Mouse (Mus musculus): ENCODE results near the gene Cby1.
"Not testable (repeated sequence)": the region's sequence is repeated elsewhere in the genome, so short reads cannot be mapped to it uniquely, and the experiment has no call there.

The Cby1 gene

DNA sequence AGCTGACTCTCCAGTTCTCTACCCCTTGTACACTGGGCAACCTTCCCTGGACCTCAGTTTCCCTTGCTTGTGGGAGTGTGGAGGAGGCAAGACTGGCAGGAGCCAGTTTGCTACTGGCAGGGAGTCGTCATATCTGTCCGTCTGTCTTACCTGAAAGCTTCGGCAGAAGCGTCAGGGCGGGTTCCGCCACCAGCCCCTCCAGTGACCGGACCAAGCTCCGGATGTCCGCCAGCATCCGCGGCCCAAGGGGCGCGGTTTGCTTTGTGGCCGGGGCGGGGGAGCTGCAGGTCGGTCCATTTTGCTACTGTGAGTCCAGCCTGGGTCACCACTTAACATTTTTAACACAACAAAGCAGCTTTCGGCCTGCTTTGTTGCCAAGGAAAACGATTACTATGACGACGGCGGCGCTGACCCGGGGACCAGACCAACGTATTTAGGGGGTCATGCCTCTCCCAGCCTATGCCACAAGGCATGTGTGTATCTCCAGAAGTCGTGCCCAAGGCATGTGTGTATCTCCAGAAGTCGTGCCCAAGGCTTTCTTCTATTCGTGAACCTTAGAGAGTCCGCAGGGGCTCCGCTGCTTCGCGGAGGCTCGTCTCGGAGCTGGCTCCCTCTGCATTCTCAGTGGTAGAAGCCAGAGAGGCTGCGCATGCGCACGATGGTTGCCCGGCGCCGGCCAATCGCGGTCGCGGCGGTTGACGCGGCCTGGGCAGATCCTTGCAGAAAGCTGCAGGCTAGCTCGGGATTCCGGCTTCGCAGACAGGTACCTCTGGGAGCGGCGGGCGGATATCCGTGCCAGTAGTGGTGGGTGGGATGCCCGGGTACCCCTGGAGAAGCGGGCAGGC is at the start of gene Cby1, which contains the start of gene Fam227a:
Gene Cby1 (plus strand): TSS at position 669 of the 845 bp plus-strand sequence.
Gene Fam227a (minus strand): TSS at position 426 of the 845 bp plus-strand sequence.
- peak; percentile 86 to 90 for DNase-seq

DNA sequence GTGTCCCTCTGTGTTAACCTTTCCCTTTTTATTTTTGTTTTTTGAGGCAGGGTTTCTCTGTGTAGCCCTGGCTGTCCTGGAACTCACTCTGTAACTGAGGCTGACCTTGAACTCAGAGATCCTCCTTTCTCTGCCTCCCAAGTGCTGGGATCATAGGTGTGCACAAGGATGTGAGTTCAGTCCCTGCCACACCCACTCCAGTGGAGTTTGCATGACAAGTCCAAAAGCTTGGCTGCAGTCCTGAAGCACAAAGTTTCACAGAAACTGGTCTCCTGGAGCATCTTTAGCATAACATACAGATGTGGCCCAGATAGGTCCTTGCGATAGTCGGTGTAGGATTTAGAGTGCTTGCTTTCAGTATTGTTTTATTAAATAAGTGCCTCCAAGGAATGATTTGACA is 49.8 kb upstream of the Cby1 start:
- no peak for DNase-seq

DNA sequence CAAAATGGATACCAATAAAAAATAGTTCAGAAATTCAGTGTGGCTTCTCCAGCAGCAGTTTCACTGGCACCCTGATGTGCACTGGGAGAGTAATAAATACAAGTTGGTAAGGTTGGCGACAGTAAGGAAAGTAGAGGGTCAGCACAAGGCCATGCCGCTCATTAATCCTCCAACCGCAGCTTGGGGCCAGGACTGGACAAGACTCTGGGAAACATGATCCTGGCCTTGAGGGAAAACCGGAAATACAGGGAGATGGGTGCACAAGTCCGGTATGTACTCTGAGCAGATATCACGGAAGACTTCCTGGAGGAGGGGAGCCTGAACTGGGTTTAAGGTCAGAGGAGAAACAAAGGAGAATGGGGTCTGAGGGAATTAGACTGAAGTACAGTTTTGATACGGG is 43.5 kb upstream of the Cby1 start:
- DNase-seq: no peak

DNA sequence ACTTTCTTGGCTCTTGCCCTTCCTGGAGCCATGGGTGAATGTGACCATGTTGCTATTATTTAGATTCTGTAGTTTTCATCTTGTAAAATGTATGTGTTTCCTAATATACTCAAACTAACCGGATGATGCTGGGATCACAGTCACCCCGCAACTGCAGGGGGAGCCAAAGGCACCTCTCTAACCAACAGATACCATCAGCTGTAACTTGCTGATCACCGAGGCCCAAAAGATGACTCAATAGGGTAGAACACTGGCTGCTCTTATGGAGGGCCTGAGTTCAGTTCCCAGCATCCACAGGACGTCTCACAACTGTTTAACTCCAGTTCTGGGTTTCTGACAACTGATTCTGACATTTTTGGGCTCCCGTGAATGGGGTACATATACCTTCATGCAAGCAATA is 42.3 kb upstream of the Cby1 start:
- DNase-seq: no peak

DNA sequence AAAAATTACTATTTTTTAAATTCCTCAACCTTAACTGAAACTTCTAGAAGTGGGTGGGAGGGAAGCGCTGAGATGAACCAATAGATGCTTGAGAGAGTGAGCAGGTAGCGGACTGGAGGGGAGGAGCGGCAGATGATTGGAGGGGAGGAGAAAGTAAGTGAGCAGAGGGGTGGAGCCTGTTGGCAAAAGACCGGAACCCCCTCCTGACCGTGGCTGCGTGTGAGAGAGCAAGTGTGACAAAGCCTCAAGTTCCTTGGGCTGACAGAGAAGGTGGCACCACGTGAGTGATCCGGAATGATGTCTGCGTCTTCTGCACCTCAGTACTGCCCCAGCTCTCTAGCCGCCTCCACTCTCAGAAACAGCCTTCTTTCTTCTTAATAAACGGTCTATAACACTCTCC is 41.9 kb upstream of the Cby1 start:
- no peak for DNase-seq

DNA sequence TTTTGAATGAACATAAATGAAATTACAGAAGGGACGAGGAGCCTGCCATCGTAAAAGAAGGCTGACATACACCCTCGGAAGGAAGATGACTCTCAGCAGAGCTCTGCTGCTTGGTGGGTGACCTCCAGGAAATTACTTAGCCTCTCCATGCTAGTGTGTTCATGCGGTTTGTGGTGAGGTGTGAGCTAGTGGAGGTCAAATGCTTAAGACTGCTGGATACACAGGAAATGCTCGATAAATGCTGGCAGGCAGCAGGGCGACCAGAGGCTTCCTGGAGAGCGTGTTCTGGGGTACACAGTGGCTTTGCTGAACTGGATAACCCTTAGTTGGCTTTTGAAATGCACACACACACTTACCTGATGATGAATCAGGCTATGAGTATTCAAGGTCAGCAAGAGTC is 40.5 kb upstream of the Cby1 start:
- DNase-seq: no peak

DNA sequence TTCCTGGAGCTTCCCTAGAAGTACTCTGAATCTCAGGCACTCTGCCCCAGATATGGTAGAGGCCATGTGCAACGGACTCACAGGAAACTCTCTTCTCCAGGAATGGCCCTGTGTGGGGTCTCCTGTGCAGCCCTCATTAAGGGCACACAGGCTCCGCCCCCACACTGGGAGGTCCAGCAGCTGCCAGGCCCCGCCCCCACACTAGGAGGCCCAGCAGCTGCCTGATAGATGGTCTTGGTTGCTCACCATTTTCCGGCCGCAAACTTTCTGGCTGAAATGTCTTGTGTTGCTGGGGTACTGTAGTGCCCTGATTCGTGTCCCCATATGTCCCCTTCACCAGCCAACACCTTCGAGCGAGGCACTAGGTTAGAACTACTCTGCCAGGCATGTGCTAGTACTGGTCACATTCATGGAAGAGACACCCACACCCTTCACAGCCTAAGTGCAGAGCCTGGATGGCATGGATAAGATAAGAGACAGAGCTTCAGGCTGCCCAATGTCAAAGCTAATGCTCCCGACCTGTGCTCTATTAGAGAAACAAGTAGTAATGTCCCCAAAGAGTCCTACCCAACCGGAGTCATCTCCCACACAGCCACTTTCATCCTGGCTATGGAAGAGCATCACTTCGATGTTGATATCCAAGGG is 39.1 kb upstream of the Cby1 start:
- DNase-seq: no peak

DNA sequence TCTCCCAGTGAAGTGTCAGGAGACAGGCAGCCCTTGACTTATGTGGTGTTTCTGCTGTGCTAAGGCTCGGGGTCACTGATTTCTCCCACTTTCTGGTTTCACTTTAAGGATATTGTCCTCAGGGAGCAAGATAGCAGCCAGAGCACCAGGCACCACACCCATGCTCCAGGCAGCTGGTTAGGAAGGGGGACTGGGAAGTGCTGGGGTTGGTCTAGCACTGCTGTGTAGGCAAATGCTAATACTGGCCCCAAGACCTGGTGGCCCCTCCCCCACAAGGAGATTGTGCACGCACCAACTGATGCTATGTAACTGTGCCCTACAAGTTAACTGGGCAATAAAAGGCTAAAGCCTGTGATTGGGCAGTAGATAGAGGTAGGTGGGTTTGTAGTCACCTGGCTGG is 28.5 kb upstream of the Cby1 start:
- DNase-seq: no peak

DNA sequence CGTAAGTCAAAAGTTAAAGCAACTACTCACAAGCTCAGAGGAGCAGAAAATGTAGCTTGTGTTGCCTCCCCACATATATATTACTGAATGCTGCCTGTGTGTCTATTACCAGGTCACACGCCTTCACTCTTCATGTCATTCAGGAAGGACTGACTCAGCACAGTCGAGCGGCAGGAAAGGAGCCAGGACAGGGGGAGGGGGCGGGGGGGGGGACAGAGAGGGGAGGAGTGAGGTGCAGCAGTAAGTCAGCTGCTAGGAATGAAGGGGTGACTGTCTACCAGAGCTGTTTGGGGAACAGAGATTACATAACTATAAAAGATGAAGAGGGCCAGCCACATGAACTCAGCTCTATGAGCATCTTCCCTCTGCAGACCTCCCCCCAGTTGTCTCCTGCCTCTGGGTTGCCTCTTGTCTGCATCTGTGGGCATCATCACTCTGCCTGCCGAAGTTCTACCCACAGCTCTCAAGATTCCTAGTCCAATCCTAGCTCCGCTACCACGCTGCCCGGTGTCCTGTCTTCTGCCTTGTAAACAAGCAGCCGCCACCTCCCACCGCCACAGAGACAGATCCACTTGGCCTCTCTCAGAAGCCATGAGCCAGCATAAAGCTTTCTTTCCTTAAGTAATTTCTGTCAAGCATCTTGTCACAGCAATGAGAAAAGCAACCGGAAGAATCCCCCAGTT is 17.7 kb upstream of the Cby1 start:
- DNase-seq: no peak

DNA sequence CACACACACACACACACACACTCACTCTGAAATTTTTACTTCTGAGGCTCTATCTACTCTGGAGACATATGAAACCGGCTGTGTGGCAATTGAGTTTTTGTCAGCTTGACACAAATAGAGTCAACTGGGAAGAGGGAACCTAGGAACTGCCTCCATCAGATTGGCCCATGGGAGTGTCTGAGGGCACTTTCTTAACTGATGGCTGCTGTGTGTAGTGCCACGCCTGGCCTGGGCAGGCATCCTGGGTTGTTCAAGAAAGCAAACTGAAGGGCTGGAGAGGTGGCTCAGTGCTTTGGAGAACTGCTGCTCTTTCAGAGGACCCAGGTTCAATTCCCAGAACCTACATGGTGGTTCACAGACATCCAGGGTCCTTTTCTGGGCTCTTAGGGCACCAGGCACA is 13.5 kb upstream of the Cby1 start:
- no peak for DNase-seq

DNA sequence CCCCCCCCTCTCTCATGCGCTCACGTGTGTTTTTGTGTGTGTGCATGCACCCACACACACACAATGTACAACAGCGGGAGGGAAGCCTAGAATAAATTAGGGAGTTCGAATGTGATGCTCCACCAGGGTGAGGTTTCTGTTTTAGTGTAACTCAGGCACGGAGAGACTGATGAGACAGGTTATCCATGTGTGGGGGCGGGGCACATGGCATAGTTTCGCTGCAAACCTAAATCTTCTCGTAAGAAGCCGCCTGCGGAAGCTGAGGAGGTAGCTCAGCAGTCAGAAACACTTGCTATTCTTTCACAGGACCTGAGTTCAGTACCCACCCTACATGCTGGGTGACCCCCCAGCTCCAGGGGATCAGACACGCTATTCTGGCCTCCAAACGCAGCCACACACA is 10.9 kb upstream of the Cby1 start:
- DNase-seq: no peak

DNA sequence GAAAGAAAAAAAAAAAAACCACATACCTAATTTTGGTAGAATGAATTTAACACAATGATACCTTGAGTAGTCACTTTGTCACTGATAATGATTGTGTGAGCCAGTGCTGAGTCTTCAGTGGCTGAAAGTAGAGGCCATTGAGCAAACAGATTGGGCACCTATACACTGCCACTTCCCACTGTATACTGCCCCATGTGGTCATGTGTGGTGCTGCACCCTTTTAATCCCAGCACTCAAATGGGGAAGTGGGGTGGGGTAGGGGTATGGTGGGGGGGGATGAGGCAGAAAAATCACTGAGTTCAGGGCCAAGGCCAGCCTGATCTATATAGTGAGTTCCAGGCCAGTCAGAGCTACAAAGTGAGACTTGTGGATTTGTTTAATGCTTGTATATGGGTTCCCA is 8.4 kb upstream of the Cby1 start:
- DNase-seq: peak in 1 of 2 experiments; percentile 13

DNA sequence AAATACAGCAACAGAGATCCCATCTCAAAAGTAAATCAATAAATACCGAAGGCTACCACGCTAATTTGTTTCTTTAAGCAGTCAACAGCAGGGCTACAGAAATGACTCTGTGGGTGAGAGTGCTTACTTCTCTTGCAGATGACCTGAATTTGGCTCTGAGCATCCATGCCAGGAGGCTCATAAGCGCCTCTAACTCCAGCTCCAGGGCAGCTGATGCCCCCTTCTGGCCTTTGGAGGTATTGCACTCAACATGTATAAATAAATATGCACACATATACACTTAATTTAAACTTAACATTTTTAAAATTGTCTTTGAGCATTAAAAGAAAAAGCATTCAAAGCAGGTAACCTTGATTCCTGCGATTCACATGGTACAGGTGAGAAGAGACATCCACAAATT is 7.5 kb upstream of the Cby1 start:
- no peak for DNase-seq

DNA sequence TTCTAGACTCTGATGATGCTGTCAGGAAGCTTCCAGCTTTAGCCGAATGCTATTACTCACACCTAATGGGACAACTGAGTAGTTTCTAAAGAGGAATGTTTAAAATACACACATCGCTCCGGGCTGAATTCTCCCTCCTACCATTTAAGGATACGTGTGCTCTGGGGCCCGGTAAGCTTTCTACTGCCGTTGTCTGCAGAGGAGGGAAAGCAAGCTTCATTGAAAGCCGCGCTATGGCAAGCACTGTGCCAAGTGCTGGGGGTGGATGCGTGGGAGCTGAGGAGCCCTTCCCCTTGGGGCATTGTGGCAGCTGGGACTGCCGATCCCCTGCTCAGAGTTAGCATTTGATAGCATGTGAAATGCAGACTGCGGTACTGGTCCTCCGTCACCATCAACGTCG is 2.5 kb upstream of the Cby1 start:
- no peak for DNase-seq

DNA sequence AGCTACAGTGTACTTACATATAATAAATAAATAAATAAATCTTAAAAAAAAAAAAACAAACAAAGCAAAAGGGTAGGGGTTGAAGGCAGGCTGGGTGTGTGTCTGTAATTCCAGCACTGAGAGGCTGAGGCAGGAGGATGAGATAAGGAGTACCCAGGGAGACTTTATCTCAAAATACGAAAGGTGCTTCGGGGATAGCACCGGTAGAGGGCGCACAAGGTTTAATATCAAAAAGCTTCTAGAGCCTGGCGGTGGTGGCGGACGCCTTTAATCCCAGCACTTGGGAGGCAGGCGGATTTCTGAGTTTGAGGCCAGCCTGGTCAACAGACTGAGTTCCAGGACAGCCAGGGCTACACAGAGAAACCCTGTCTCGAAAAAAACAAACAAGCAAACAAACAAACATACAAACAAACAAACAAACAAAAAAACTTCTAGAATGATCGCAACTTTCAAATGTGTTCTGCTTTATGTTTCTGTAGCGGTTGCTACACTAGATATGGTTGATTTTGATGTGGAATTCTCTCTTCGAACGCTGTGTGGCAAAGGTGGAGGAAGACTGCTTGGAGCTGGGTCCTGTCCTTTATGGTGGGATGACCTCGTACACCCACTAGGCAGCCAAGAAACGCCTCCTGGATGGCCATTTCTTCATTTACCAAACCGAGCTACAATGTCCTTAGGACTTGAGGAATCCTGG is 1.0 kb upstream of the Cby1 start:
- peak; percentile 59 to 72 for DNase-seq

DNA sequence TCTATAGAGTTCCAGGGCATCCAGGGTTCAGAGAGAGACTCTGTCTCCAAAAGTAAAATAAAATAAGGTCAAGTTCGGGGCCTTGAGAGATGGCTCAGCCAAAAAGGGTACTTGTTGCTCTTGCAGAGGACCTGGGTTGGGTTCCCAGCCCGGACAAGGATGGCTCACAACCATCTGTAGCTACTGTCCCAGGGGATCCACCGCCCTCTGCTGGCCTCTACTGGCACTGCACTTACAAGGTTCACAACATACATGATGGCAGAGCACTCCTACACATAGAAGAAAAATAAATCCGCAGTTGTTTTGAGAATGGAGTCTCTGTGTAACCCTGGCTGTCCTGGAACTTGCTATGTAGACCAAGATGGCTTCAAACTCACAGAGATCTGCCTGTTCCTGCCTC is 2.9 kb downstream of the Cby1 start:
- DNase-seq: peak in 1 of 2 experiments; percentile 30

DNA sequence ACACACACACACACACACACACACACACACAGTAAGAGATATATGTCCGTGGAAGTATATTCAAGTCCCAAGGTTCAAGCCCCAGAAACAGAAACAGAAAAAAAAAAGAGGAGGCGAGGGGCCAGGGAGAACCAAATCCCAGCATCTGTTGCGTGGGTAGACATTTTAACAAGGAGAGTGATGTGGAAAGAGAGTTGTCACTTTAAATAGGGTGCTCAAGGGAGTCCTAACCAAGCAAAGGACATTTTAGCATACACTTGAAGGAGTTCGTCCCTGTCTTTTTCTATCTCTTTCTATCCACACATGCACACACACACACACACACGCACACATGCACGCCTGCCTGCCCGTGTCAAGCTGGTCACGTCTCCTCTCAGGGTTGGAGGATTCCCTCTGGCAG is 5.7 kb downstream of the Cby1 start:
- DNase-seq: no peak

DNA sequence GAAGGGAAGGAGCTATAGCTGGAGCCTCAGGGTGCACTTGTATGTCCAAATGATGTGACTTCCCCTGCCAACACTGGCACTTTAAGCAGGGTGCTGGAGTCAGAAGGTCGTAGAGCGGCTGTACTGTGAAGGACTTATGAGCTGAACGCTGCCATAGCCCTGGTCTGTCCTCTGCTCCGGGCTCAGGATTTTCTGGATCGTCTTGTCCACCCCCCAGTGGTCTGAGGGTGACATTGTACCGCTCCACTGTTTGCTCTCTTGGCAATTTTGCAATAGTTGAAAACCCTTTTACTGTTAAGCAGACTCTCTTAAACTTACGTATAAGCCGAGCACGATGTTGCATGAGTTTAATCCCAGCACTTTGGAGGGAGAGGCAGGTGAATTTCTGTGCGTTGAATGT is 10.2 kb downstream of the Cby1 start:
- DNase-seq: no peak

DNA sequence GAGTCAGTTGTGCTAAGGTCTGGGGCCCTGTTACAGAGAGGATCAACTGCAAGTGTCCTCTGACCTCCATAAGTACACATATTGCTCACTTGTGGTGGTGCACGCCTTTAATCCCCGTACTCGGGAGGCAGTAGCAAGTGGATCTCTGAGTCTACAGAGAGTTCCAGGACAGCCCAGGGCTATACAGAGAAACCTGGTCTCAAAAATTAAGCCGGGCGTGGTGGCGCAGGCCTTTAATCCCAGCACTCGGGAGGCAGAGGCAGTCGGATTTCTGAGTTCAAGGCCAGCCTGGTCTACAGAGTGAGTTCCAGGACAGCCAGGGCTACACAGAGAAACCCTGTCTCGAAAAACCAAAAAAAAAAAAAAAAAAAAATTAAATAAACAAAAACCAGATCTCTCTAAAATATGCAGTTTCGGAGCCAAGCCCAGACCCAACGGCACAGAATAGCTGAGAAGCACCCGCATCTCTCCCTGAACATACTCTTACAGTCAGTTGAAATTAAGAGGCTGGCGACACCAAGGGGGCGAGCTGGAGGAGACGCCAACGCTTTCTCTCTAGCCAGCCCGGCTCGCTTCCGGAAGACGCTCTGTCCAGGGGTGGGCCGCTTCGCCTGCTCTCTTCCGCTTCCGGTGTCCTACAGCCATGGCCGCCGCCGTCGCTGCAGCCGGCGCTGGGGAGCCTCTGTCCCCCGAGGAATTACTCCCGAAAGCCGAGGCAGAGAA is 11.4 kb downstream of the Cby1 start, which contains the start of gene Tomm22:
Gene Tomm22 (plus strand): TSS at position 613 of the 723 bp plus-strand sequence.
- peak; percentile 84 to 86 for DNase-seq

DNA sequence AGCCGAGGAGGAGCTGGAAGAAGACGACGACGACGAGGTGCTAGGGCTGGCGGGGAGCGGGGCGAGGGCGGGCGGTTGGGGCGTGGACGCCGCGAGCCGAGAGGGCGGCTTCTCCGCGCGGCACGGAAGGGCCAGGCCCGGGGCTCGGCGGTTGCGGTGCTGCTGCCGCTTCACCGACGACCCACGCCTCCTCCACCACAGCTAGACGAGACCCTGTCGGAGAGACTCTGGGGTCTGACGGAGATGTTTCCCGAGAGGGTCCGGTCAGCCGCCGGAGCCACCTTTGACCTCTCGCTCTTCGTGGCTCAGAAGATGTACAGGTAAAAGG is 11.9 kb downstream of the Cby1 start:
- DNase-seq: no peak

DNA sequence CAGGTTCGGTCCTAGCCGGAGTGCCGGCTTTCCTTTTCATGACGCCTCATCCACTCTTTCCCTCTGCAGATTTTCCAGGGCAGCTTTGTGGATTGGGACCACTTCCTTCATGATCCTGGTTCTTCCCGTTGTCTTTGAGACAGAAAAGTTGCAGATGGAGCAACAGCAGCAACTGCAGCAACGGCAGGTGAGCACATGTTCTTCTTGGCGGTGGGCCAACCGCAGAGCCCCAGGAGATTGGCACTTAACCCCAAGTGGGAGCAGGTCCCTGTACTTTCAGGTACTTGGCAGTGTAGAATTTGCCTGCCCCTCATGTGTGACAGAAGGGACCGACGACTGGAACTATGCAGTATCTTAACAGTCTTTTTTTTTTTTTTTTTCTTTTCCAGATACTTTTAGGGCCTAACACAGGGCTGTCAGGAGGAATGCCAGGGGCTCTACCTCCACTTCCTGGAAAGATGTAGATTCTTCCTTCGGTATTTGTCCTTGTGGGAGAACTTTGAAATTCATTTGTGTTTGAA is 12.9 kb downstream of the Cby1 start:
- DNase-seq: not testable (repeated sequence)

DNA sequence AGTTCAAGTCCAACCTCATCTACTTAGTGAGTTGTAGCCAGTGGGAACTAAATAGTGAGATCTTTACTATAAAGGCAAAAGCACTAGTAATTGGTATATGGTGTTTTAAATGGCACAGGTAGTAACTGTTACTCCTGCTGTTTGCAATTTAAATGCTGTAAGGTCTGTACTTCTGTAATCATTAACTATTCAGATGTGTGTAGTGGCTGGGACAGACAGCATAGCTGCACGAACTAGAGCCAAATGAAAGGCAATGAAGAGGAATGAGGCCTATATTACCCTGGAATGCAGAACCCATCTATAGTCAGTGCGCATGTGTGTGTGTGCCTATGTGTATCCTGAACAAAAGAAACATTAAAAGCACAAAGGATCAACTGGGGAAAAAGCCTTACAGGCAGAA is 18.9 kb downstream of the Cby1 start:
- DNase-seq: no peak

All from thymus, adult 18-20 months (tissue).